Mouse (Mus musculus): ENCODE results near the gene Olfr993. TPM values are rescaled to one million over a fixed set of nuclear protein-coding genes. Genes with fewer than 3 reads are reported as not detected.

Gene Olfr993
- polyA plus RNA-seq (2012; ENCODE audit: insufficient read depth, insufficient read length, missing spikeins), result not detected in 2 replicates

- Histone ChIP-seq H3K27ac (replicated peaks; ENCODE audit: low read depth, low read length) (no peak within 1 kb of the TSS), H3K4me3 (ENCODE audit: insufficient read depth, low read depth, low read length) (no peak within 1 kb of the TSS), H3K4me1 (ENCODE audit: control insufficient read depth, insufficient read depth, insufficient read length, low read length) (no peaks in the 10 kb centered on the region)
Measured at GRCm38 (mm10) chr2:85414777-85415176, at the start of gene Olfr993. TSS of gene Olfr993 (minus strand) at chr2:85414877.

GRCm38 (mm10) chr2:85443539-85443938, 28.9 kb upstream of the Olfr993 start, which contains the start of gene Olfr995:
TSS of gene Olfr995 (minus strand) at chr2:85443639.
- H3K27ac ChIP-seq (replicated peaks; ENCODE audit: low read depth, low read length), result no peak within 1 kb of the TSS
- no peaks in the 10 kb centered on the region for H3K4me1 ChIP-seq (ENCODE audit: control insufficient read depth, insufficient read depth, insufficient read length, low read length)
- no peak within 1 kb of the TSS for H3K4me3 ChIP-seq (ENCODE audit: insufficient read depth, low read depth, low read length)

- Histone ChIP-seq H3K4me1 (ENCODE audit: control insufficient read depth, insufficient read depth, insufficient read length, low read length) (no peaks in the 10 kb centered on the region), H3K4me3 (ENCODE audit: insufficient read depth, low read depth, low read length) (no peak overlapping the region), H3K27ac (replicated peaks; ENCODE audit: low read depth, low read length) (no peak overlapping the region)
Measured at GRCm38 (mm10) chr2:85442546-85442945, 27.9 kb upstream of the Olfr993 start.

- no peak within 1 kb of the TSS for H3K4me3 ChIP-seq (ENCODE audit: insufficient read depth, low read depth, low read length)
- no peak within 1 kb of the TSS for H3K27ac ChIP-seq (replicated peaks; ENCODE audit: low read depth, low read length)
- H3K4me1 ChIP-seq (ENCODE audit: control insufficient read depth, insufficient read depth, insufficient read length, low read length), result no peaks in the 10 kb centered on the region
Measured at GRCm38 (mm10) chr2:85436351-85436750, 21.7 kb upstream of the Olfr993 start, which contains the start of gene Olfr994. TSS of gene Olfr994 (minus strand) at chr2:85436451.

GRCm38 (mm10) chr2:85425893-85426292, 11.2 kb upstream of the Olfr993 start:
- H3K4me3 ChIP-seq (ENCODE audit: insufficient read depth, low read depth, low read length), result no peak overlapping the region
- no peak overlapping the region for H3K27ac ChIP-seq (replicated peaks; ENCODE audit: low read depth, low read length)
- H3K4me1 ChIP-seq (ENCODE audit: control insufficient read depth, insufficient read depth, insufficient read length, low read length), result no peaks in the 10 kb centered on the region

- H3K4me3 ChIP-seq (ENCODE audit: insufficient read depth, low read depth, low read length), result no peak within 1 kb of the TSS
- H3K27ac ChIP-seq (replicated peaks; ENCODE audit: low read depth, low read length), result no peak within 1 kb of the TSS
- H3K4me1 ChIP-seq (ENCODE audit: control insufficient read depth, insufficient read depth, insufficient read length, low read length), result no peaks in the 10 kb centered on the region
Measured at GRCm38 (mm10) chr2:85409369-85409768, 5.3 kb downstream of the Olfr993 start, which contains the start of gene Olfr992. TSS of gene Olfr992 (minus strand) at chr2:85409469.

Other genes starting within 250 kb of the Olfr993 start
- 0.38 and 0.79 TPM in 2 replicates for gene Lrrc55, start 217.7 kb downstream of the Olfr993 start, polyA plus RNA-seq (2012; ENCODE audit: insufficient read depth, insufficient read length, missing spikeins)
- not detected in 2 replicates for gene Olfr987, start 75.6 kb downstream of the Olfr993 start, polyA plus RNA-seq (2012; ENCODE audit: insufficient read depth, insufficient read length, missing spikeins)
- not detected in 2 replicates for gene Olfr988, start 51.6 kb downstream of the Olfr993 start, polyA plus RNA-seq (2012; ENCODE audit: insufficient read depth, insufficient read length, missing spikeins)
- not detected in 2 replicates for gene Olfr992, start 5.4 kb downstream of the Olfr993 start, polyA plus RNA-seq (2012; ENCODE audit: insufficient read depth, insufficient read length, missing spikeins)
- not detected in 2 replicates for gene Olfr994, start 21.6 kb upstream of the Olfr993 start, polyA plus RNA-seq (2012; ENCODE audit: insufficient read depth, insufficient read length, missing spikeins)
- not detected in 2 replicates for gene Olfr995, start 28.8 kb upstream of the Olfr993 start, polyA plus RNA-seq (2012; ENCODE audit: insufficient read depth, insufficient read length, missing spikeins)
- gene 4833423E24Rik, start 104.1 kb upstream of the Olfr993 start, polyA plus RNA-seq (2012; ENCODE audit: insufficient read depth, insufficient read length, missing spikeins), result not detected in 2 replicates
- gene Olfr996, start 164.3 kb upstream of the Olfr993 start, polyA plus RNA-seq (2012; ENCODE audit: insufficient read depth, insufficient read length, missing spikeins), result not detected in 2 replicates
- not detected in 2 replicates for gene Olfr998, start 174.1 kb upstream of the Olfr993 start, polyA plus RNA-seq (2012; ENCODE audit: insufficient read depth, insufficient read length, missing spikeins)
- not detected in 2 replicates for gene Olfr1000, start 197.0 kb upstream of the Olfr993 start, polyA plus RNA-seq (2012; ENCODE audit: insufficient read depth, insufficient read length, missing spikeins)
- gene Olfr1002, start 235.8 kb upstream of the Olfr993 start, polyA plus RNA-seq (2012; ENCODE audit: insufficient read depth, insufficient read length, missing spikeins), result not detected in 2 replicates
- not detected in 2 replicates for gene Olfr154, start 249.6 kb upstream of the Olfr993 start, polyA plus RNA-seq (2012; ENCODE audit: insufficient read depth, insufficient read length, missing spikeins)